Mouse (Mus musculus) liver, embryonic 11.5 days (tissue): ENCODE results near the gene Flii. TPM values are rescaled to one million over a fixed set of nuclear protein-coding genes. Genes with fewer than 3 reads are reported as not detected.

Source experiments
- ATAC-seq: fragments of 200-750 bp; cut with Nextera tagmentation; replicated peaks from 2 replicates; pipeline ENCODE4 v1.8.0; 2017; ENCODE audit warnings: moderate number of reproducible peaks, mild to moderate bottlenecking, moderate TSS enrichment, moderate library complexity; ENCODE audit not compliant: low FRiP score
- DNase-seq: peaks from one replicate; pipeline ENCODE4 v3.0.0-alpha.2; 2017; ENCODE audit warnings: low spot score
- H3K27ac ChIP-seq: fragments of 300-500 bp; sonication (generic); 2 replicates; pipeline ENCODE4 v1.5.1; 2014; ENCODE audit warnings: mild to moderate bottlenecking, low read depth, low read length, control low read depth
- H3K27me3 ChIP-seq: fragments of 300-500 bp; sonication (generic); replicated peaks from 2 replicates; pipeline ENCODE4 v1.6.1; 2014; ENCODE audit warnings: low read length, mixed read lengths; ENCODE audit not compliant: control insufficient read depth, insufficient read depth
- H3K36me3 ChIP-seq: fragments of 300-500 bp; sonication (generic); 2 replicates; pipeline ENCODE4 v1.6.1; 2014; ENCODE audit warnings: mild to moderate bottlenecking, low read length, moderate library complexity, mixed read lengths; ENCODE audit not compliant: control insufficient read depth, insufficient read depth
- H3K4me1 ChIP-seq: fragments of 300-500 bp; sonication (generic); replicated peaks from 2 replicates; pipeline ENCODE4 v1.6.1; 2014; ENCODE audit warnings: low read length, mixed read lengths; ENCODE audit not compliant: control insufficient read depth, insufficient read depth
- H3K4me2 ChIP-seq: fragments of 300-500 bp; sonication (generic); 2 replicates; pipeline ENCODE4 v1.6.1; 2014; ENCODE audit warnings: mild to moderate bottlenecking, control low read depth, moderate library complexity
- H3K4me3 ChIP-seq: fragments of 300-500 bp; sonication (generic); 2 replicates; pipeline ENCODE4 v1.5.1; 2014; ENCODE audit warnings: low read depth, low read length, control low read depth
- H3K9ac ChIP-seq: fragments of 300-500 bp; sonication (generic); 2 replicates; pipeline ENCODE4 v1.6.1; 2014; ENCODE audit warnings: low read depth, low read length, control low read depth
- H3K9me3 ChIP-seq: fragments of 300-500 bp; sonication (generic); 2 replicates; pipeline ENCODE4 v1.6.1; 2016; ENCODE audit warnings: low read length, inconsistent platforms, mixed read lengths; ENCODE audit not compliant: control insufficient read depth
- WGBS: fragments of 180-500 bp; shearing (Covaris S2); extraction: QIAGEN DNeasy Blood & Tissue Kit; methylation state at CpG from one replicate; pipeline ENCODE4 v1.1.7; 2014; 5-methylcytosine and 5-hydroxymethylcytosine counted together
- polyA plus RNA-seq: library from polyadenylated mRNA; unstranded; fragments of >200 nt; fragmentation: Nextera tagmentation; extraction: Ambion mirVana; gene quantifications from 2 replicates; pipeline ENCODE4 v1.2.1, GENCODE M21; 2014

Flii gene
- polyA plus RNA-seq, 1 experiment from 2014 or later, result 61.3 TPM

GRCm38 (mm10) chr11:60730169-60730568, 3.1 kb upstream of the Flii start:
- no peak overlapping the region for H3K9ac ChIP-seq
- DNase-seq, result no peak
- H3K4me1 ChIP-seq, result peaks cover 14% of the 10 kb centered on the region
- H3K4me2 ChIP-seq, result no peak overlapping the region
- ATAC-seq, result no peak
- H3K27ac ChIP-seq, result no peak overlapping the region
- H3K4me3 ChIP-seq, result no peak overlapping the region
- no peaks in the 10 kb centered on the region for H3K27me3 ChIP-seq
- H3K9me3 ChIP-seq, result no peaks in the 10 kb centered on the region
- WGBS, result 84% methylated on average over 9 of the region's 9 CpGs
- peaks cover 8% of the 10 kb centered on the region; the same call in 1 of the 2 replicates for H3K36me3 ChIP-seq

GRCm38 (mm10) chr11:60729217-60729641, 2.2 kb upstream of the Flii start:
- H3K27me3 ChIP-seq, result no peaks in the 10 kb centered on the region
- H3K4me3 ChIP-seq, result peak overlapping the region; percentile 84
- 0 out of 2 replicates have a peak overlapping the region, but pooled peaks have one; percentile 35 for H3K9ac ChIP-seq
- peak overlapping the region; percentile 78 for H3K4me2 ChIP-seq
- no peak for ATAC-seq
- 74% methylated on average over 6 of the region's 6 CpGs for WGBS
- peaks cover 8% of the 10 kb centered on the region; the same call in 1 of the 2 replicates for H3K36me3 ChIP-seq
- no peak overlapping the region for H3K27ac ChIP-seq
- peaks cover 14% of the 10 kb centered on the region for H3K4me1 ChIP-seq
- no peaks in the 10 kb centered on the region for H3K9me3 ChIP-seq
- no peak for DNase-seq

- H3K4me3 ChIP-seq, result peak within 1 kb of the TSS; percentile 84
- H3K27me3 ChIP-seq, result no peaks in the 10 kb centered on the region
- peaks cover 10% of the 10 kb centered on the region; the same call in 1 of the 2 replicates for H3K36me3 ChIP-seq
- peak within 1 kb of the TSS; percentile 62 for H3K27ac ChIP-seq
- DNase-seq (peak; percentile 89), ATAC-seq (peak; percentile 91)
- no peaks in the 10 kb centered on the region for H3K9me3 ChIP-seq
- peak within 1 kb of the TSS; percentile 86 for H3K9ac ChIP-seq
- H3K4me1 ChIP-seq, result peaks cover 14% of the 10 kb centered on the region
- peak within 1 kb of the TSS; percentile 78 for H3K4me2 ChIP-seq
- WGBS, result under 1% methylated on average over 44 of the region's 44 CpGs
Observed at GRCm38 (mm10) chr11:60728260-60728761, 1.2 kb upstream of the Flii start, which contains the start of gene Mief2. Gene Mief2, plus strand, starts transcription at chr11:60728398.

- Histone ChIP-seq H3K4me1 (peaks cover 14% of the 10 kb centered on the region), H3K9ac (peak overlapping the region; percentile 86), H3K36me3 (peaks cover 16% of the 10 kb centered on the region; the same call in 1 of the 2 replicates), H3K4me3 (peak overlapping the region; percentile 84), H3K4me2 (peak overlapping the region; percentile 78), H3K27me3 (no peaks in the 10 kb centered on the region), H3K27ac (peak overlapping the region; percentile 62), H3K9me3 (no peaks in the 10 kb centered on the region)
- 8% methylated on average over 12 of the region's 12 CpGs for WGBS
- ATAC-seq (no peak; the same call in 1 of the 2 replicates), DNase-seq (no peak)
Observed at GRCm38 (mm10) chr11:60727392-60728140, 503 bp upstream of the Flii start.

GRCm38 (mm10) chr11:60719263-60719662, 7.8 kb downstream of the Flii start:
- DNase-seq (no peak), ATAC-seq (peak; percentile 40; the same call in 1 of the 2 replicates)
- no peak overlapping the region for H3K9ac ChIP-seq
- no peak overlapping the region for H3K27ac ChIP-seq
- WGBS, result 61% methylated on average over 5 of the region's 5 CpGs
- no peaks in the 10 kb centered on the region for H3K27me3 ChIP-seq
- no peak overlapping the region for H3K4me3 ChIP-seq
- H3K9me3 ChIP-seq, result no peaks in the 10 kb centered on the region
- H3K4me1 ChIP-seq, result no peaks in the 10 kb centered on the region
- H3K4me2 ChIP-seq, result no peak overlapping the region
- peaks cover 66% of the 10 kb centered on the region for H3K36me3 ChIP-seq

- DNase-seq (no peak), ATAC-seq (no peak)
- WGBS, result 90% methylated on average over 5 of the region's 5 CpGs
- Histone ChIP-seq H3K36me3 (peaks cover 68% of the 10 kb centered on the region), H3K9ac (no peak overlapping the region), H3K27me3 (no peaks in the 10 kb centered on the region), H3K9me3 (no peaks in the 10 kb centered on the region), H3K27ac (no peak overlapping the region), H3K4me2 (no peak overlapping the region), H3K4me1 (no peaks in the 10 kb centered on the region), H3K4me3 (no peak overlapping the region)
Observed at GRCm38 (mm10) chr11:60715833-60716232, 11.2 kb downstream of the Flii start.

GRCm38 (mm10) chr11:60712639-60713255, 14.3 kb downstream of the Flii start:
- H3K36me3 ChIP-seq, result peaks cover 63% of the 10 kb centered on the region
- H3K27me3 ChIP-seq, result no peaks in the 10 kb centered on the region
- WGBS, result 91% methylated on average over 13 of the region's 13 CpGs
- no peaks in the 10 kb centered on the region for H3K9me3 ChIP-seq
- no peaks in the 10 kb centered on the region for H3K4me1 ChIP-seq
- H3K4me2 ChIP-seq, result no peak overlapping the region
- no peak overlapping the region for H3K9ac ChIP-seq
- no peak overlapping the region for H3K4me3 ChIP-seq
- DNase-seq (no peak), ATAC-seq (no peak)
- no peak overlapping the region for H3K27ac ChIP-seq

GRCm38 (mm10) chr11:60712040-60712439, 15.0 kb downstream of the Flii start:
- H3K9me3 ChIP-seq, result no peaks in the 10 kb centered on the region
- H3K36me3 ChIP-seq, result peaks cover 68% of the 10 kb centered on the region
- H3K27ac ChIP-seq, result no peak overlapping the region
- ATAC-seq (no peak), DNase-seq (no peak)
- H3K4me3 ChIP-seq, result no peak overlapping the region
- 92% methylated on average over 18 of the region's 18 CpGs for WGBS
- H3K9ac ChIP-seq, result no peak overlapping the region
- no peak overlapping the region for H3K4me2 ChIP-seq
- H3K27me3 ChIP-seq, result no peaks in the 10 kb centered on the region
- no peaks in the 10 kb centered on the region for H3K4me1 ChIP-seq
